Mouse (Mus musculus) forelimb bud, embryonic 11.5 days (tissue): ENCODE data around the gene Efcab9.

Experiments used
- DNase-seq: peaks from one replicate; pipeline ENCODE4 v3.0.0-alpha.2; 2012; ENCODE audit warnings: low read depth, low spot score

Gene Efcab9

GRCm38 (mm10) chr11:32531871-32532764, at the start of gene Efcab9:
Gene Efcab9 (minus strand): TSS chr11:32532081.
- no peak for DNase-seq

DNA sequence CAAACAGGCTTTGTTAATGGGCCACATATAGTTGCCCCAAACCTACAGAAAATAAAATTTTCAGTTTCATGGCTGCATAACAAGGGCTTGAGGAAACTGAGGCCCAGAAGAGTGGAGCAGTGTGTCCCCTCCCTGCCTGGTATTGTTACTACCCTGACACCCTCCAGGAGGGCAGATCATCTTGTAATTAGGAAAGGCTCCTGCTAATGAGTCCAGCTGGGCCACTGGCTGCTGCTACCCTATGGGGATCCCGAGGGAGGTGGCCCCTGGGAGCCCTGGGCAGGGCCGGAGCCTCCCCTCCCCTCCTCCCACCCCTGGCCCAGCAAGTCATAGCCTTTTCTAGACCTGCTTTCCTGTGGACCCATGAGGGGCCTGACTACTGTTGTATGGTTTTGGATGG, 49.1 kb upstream of the Efcab9 start:
- no peak for DNase-seq

GRCm38 (mm10) chr11:32580305-32580947, 48.5 kb upstream of the Efcab9 start:
- DNase-seq = no peak

DNA sequence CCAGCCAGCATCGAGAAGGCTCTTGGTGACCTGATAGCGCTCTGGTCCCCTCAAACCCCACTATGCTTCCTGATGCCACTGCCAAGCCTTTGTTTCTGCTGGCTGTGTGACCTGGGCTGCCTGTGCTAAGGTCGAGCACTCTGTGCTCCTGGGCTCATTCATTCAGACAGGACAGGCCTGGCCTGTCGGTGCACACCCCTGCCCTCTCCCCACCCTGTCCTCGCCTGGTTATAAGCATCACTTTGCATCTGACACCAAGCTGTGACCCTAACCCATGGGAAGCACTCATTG, 44.8 kb upstream of the Efcab9 start:
- DNase-seq = no peak

DNA sequence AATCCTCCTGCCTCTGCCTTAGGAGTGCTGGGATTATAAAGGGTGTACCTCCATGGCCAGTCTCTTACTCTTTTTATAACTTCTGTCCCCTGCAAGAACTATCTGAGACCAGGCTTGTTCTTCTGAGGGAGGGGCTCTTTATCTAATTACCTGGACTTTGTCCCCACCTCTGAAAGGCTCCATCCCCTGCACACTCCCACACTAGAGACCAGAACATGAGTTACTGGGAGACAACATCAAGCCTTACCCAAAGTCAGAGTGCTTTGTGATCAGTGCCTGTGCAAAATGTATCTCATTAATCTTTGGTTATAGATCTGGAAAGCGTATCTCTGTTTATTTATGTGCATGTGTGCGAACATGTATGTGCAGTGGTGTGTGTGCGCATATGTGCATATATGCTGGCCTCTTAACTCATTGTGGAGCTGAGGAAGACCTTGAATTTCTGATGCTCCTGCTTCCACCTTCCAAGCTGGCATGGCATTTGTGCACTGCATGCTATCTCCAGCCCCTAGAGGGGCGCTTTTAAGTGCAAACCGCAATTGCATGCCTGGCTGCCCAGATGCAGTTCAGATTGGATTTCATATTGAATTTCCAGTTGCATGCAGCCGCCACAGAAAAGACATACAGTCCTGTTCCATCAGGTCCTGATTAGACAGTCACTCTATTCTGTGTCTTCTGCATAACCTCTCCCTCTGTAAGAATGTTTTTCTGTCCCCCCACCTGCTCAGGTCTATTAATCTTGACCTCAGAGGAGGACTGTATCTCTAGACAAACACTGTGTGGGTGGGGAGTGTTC, 44.3 kb upstream of the Efcab9 start:
- DNase-seq = no peak

GRCm38 (mm10) chr11:32573669-32574068, 41.8 kb upstream of the Efcab9 start:
- DNase-seq = no peak

DNA sequence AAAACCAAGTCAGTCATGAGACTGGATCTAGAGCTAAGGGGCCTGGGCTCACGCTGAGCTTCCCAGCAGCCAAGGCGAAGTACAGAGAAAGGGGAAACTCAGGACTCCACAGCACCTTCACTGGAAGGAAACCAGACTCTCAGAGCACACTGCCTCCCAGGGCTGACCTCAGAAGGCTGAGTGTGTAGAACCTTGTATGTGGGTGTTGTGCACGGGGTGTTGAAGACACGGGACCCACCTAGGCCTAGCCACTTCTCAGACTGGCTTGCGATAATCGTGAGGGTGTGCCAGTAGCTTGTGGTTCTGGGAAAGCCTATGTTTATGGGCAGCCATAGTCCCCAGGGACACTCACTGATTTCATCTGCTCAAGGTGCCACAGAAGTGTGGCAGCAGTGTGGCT, 39.2 kb upstream of the Efcab9 start:
- no peak for DNase-seq

DNA sequence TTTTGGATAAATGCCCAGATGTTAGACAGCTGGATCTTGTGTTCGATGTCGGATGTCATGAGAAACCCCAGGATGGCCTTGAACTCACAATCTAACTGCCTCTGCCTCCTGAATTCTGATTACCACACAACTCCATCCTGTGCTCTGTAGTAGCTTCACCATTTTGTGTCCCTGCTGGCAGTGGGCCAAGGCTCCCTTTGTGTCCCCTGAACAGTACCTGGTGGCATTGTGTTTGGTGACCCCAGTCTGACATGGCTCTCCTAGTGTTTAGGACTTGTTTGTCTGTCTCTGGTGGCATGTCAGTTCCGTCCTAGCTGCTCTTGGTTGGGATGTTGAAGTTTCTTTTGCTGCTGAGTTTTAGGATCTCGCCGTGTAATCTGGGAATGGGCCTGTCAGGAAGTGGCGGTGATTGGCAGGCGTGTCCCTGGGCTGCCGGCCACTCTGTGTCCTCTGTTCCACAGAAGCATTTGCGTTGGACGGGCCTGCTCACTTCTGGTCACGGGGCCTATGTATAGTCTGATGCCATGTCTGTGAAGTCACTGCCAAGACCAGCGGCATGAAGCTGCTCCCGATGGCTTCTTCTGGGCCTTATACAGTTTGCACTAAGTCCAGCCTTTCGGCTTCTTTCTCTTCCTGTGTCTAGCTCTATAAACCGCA, 36.9 kb upstream of the Efcab9 start:
- no peak for DNase-seq

DNA sequence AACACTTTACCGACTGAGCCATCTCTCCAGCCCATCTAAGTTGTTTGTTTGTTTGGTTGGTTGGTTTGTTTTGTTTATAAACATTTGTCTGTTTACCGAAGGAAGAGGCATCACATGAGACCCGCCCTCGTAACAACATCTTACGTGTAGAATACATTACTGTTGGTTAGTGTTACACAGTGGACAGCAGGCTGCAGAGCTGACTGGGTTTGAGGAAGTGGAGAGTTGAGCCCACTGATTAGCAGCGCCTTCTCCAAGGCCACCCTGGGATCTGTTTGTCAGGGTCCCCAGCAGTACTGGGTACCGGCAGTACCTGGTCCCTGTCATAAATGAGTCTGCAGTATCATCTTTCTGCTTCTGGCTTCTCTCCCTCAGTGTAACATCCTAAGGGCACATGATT, 36.2 kb upstream of the Efcab9 start:
- DNase-seq = no peak

DNA sequence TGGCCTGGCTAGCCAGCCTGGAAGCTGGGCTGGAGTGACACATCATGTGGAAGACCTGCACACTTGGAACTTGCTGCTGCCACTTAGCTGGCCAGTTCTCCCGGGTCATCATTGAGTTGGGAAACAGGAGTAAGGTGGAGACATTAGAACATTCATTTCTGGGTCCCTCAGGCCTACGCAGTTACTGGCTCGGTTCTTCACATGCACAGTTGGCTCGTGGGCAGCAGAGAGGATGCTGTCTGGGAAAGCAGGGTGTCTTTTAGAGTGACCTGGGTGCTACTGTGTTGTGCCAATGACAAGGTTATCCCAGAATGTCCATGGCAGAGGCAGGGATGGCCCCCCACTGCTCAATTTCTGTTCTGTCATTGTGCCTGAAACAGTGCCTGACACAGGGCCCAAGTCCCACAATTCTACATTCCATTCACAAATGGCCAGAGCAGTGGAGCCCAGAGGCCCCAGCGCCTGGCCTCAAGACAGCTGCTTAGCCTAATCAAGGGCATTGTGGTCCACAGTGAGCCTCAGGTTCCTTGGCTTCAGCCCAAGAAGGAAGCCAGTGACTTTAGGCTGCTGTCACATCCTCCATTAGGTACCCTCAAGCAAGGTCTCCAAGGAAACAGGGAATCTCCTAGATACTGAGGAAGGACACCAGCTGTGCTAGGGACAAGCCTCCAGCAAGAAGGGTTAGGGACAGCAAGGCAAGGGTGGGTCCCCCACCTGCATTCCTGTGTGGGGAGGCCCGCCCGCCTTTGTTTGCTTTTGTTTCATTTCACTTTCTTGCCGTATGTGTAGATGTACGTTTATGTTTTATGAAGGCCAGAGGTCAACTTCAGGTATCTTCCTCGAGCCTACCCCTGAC, 35.3 kb upstream of the Efcab9 start:
- DNase-seq = no peak

DNA sequence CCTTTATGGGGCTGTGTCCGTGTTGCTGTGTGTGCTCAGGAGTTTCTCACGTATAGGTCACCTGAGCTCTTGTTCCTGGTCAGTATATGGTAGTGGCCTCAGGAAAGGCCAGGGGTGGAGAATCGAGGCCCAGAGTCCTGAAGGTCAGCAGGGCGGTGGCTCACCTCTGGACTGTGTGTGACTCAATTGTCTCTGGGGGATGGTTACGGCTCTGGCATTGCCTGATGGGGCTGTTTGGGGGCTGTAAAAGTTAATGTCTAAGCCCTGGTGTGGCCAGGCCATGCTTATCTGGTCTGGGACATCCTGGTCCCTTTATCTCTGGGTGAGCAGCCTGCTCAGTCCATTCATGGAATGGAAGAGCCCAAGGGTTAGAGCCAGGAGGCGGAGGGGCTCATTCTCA, 34.3 kb upstream of the Efcab9 start:
- DNase-seq = no peak

DNA sequence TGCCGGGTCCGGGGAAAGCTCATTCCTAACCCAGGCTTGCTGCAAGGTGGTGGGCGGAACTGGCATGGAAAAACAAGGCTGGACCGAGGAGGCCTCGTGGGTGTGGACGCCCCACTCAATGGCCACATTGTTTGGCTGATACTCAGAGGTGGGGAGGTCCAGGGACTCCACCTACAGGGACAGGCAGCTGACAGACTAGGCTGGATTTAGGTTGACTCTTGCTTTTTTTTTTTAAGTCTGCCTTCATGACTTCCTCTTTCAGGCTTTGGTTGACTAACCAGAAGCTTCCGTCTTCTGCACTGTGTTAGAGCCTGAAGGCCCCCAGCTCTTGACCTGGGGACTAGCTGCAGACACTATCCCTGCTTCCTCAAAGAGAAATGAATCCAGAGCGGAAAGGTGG, 33.2 kb upstream of the Efcab9 start:
- DNase-seq = no peak

DNA sequence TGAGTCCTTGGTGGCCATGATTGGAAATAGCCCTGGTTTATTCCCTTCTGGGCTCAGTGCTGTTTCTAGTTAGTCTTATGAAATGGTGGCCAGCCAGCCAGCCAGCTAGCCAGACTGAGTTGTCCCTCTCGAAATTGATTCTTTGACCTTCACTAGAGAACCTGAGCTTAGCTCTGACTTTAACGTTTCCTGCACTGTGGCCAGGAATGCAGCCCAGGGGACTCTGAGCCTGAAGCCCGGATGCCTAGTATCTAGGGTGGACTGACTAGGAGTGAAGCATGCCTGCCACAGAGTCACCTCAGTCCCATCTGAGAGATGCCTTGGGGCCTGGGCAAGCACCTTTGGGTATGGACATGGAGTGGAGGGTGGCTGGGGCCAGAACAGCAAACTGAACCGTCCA, 32.7 kb upstream of the Efcab9 start:
- DNase-seq = no peak

DNA sequence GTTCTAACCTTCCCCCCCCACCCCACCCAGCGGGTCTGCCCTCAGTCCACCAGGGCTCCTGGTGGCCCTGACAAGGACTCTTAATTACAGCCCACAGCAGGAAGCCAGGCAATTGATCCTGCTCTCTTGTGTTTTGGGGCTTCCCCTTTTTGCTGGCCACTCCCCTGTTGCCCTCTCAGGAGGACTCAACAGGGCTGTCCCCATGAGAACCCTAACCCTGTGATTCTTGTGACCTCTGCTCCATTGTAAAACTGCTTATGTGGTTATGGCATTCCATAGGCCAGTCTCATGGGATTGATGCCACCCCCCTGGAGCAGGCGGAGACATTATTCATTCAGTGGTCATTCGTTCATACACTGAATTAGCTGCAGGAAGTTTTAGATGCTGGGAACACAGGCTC, 31.8 kb upstream of the Efcab9 start:
- no peak for DNase-seq

GRCm38 (mm10) chr11:32562706-32563105, 30.8 kb upstream of the Efcab9 start:
- no peak for DNase-seq

DNA sequence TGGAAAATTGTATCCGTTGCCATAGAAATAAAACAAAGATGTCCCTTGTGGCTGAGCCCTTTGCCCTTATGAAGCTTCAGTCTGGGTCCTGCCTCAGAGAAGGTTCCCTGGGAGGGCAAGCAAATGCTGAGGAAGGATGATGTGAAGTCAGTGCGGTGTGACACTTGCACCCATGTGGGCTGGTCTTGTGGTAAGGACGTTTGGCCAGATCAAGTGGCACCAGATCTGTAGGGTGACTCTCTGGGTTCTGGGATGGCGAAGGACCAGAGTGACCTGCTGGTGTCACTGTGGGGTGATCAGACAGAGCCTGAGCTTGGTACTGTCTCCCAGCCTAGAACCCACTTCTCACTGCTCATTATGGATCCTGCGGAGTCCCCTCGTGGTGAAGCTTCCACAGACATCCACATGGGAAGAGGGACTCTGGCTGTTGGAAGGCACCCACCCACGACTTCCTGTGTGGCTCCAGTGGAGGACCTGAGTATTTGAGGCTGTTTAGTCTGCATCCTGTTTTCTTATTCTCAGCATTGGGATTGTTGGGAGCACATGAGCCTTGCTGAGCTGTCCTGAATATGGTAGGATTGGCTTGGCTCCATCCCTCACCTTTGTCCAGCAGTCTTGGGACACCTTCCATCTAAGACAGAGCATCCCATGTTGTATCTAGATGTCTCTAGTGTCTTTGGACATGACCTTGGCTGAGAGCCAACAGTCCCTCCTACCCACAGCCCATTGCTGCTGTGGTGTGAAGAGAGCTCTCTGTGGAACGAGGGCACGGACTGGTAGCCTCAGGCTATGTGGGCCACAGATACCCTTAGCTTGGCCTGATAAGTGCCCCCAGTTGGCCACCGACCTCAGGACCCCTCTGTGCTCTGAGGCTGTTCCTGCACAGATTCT, 29.8 kb upstream of the Efcab9 start:
- DNase-seq = no peak

- no peak for DNase-seq
Observed at GRCm38 (mm10) chr11:32560015-32560770, 28.3 kb upstream of the Efcab9 start.

GRCm38 (mm10) chr11:32558677-32559076, 26.8 kb upstream of the Efcab9 start:
- DNase-seq = no peak

GRCm38 (mm10) chr11:32558026-32558425, 26.1 kb upstream of the Efcab9 start:
- DNase-seq = no peak
